Mouse (Mus musculus) forebrain, embryonic 12.5 days (tissue): ENCODE data around the gene Olfr315. TPM values are rescaled to one million over a fixed set of nuclear protein-coding genes. Genes with fewer than 3 reads are reported as not detected.

Experiments used
- polyA plus RNA-seq: library from polyadenylated mRNA; unstranded; fragments of >200 nt; fragmentation: Nextera tagmentation; extraction: Ambion mirVana; gene quantifications from 2 replicates; pipeline ENCODE4 v1.2.1, GENCODE M21; 2016

Olfr315 gene
- polyA plus RNA-seq, 1 experiment from 2014 or later, result not detected

Other genes with a start within 250 kb of the Olfr315 start
- not detected in 2 replicates for gene Olfr330, start 238.4 kb upstream of the Olfr315 start, polyA plus RNA-seq
- not detected in 2 replicates for gene Olfr329-ps, start 226.8 kb upstream of the Olfr315 start, polyA plus RNA-seq
- 0.06 TPM in 1 of 2 replicates, not detected in the other for gene Olfr328, start 217.6 kb upstream of the Olfr315 start, polyA plus RNA-seq
- not detected in 2 replicates for gene Olfr224, start 202.6 kb upstream of the Olfr315 start, polyA plus RNA-seq
- not detected in 2 replicates for gene Olfr325, start 195.5 kb upstream of the Olfr315 start, polyA plus RNA-seq
- gene Olfr324, start 178.1 kb upstream of the Olfr315 start, polyA plus RNA-seq, result not detected in 2 replicates
- not detected in 2 replicates for gene 2210407C18Rik, start 157.1 kb upstream of the Olfr315 start, polyA plus RNA-seq
- gene Olfr323, start 142.7 kb upstream of the Olfr315 start, polyA plus RNA-seq, result not detected in 2 replicates
- 0.36 and 0.49 TPM in 2 replicates for gene Trim58, start 132.7 kb upstream of the Olfr315 start, polyA plus RNA-seq
- not detected in 2 replicates for gene Olfr322, start 114.4 kb upstream of the Olfr315 start, polyA plus RNA-seq
- gene Olfr320, start 92.1 kb upstream of the Olfr315 start, polyA plus RNA-seq, result not detected in 2 replicates
- gene Olfr319, start 74.0 kb upstream of the Olfr315 start, polyA plus RNA-seq, result 0.10 TPM in 1 of 2 replicates, not detected in the other
- not detected in 2 replicates for gene Olfr318, start 49.2 kb upstream of the Olfr315 start, polyA plus RNA-seq
- gene Olfr317, start 34.0 kb upstream of the Olfr315 start, polyA plus RNA-seq, result 0.27 TPM in 1 of 2 replicates, not detected in the other
- not detected in 2 replicates for gene Olfr316, start 20.5 kb upstream of the Olfr315 start, polyA plus RNA-seq
- not detected in 2 replicates for gene Olfr314, start 9.8 kb downstream of the Olfr315 start, polyA plus RNA-seq
- 2.1 and 2.3 TPM in 2 replicates for gene Fam183b, start 28.8 kb downstream of the Olfr315 start, polyA plus RNA-seq
- not detected in 2 replicates for gene Olfr313, start 41.8 kb downstream of the Olfr315 start, polyA plus RNA-seq
- gene Olfr312, start 56.0 kb downstream of the Olfr315 start, polyA plus RNA-seq, result 0.05 TPM in 1 of 2 replicates, not detected in the other
- gene Olfr311, start 66.1 kb downstream of the Olfr315 start, polyA plus RNA-seq, result not detected in 2 replicates
- 15.5 and 15.9 TPM in 2 replicates for gene Gm12258, start 74.0 kb downstream of the Olfr315 start, polyA plus RNA-seq
- 10.6 and 11.1 TPM in 2 replicates for gene 2810021J22Rik, start 94.0 kb downstream of the Olfr315 start, polyA plus RNA-seq
- 5.6 and 6.8 TPM in 2 replicates for gene Zfp39, start 131.0 kb downstream of the Olfr315 start, polyA plus RNA-seq
- 0.08 TPM in 1 of 2 replicates, not detected in the other for gene Btnl10, start 144.7 kb downstream of the Olfr315 start, polyA plus RNA-seq
- gene Rnf187, start 165.7 kb downstream of the Olfr315 start, polyA plus RNA-seq, result 403 and 431 TPM in 2 replicates
- 185 and 187 TPM in 2 replicates for gene Hist3h2ba, start 175.7 kb downstream of the Olfr315 start, polyA plus RNA-seq
- gene Hist3h2a, start 181.5 kb downstream of the Olfr315 start, polyA plus RNA-seq, result 91.9 and 92.9 TPM in 2 replicates
- 0.89 and 1.0 TPM in 2 replicates for gene Trim17, start 181.5 kb downstream of the Olfr315 start, polyA plus RNA-seq
- 19.2 and 20.9 TPM in 2 replicates for gene Trim11, start 204.9 kb downstream of the Olfr315 start, polyA plus RNA-seq